Mouse (Mus musculus): ENCODE data around the gene Abcb9. TPM values are rescaled to one million over a fixed set of nuclear protein-coding genes. Genes with fewer than 3 reads are reported as not detected.

The Abcb9 gene
- polyA plus RNA-seq, 1 experiment from 2014 or later: 23.5 TPM

DNA sequence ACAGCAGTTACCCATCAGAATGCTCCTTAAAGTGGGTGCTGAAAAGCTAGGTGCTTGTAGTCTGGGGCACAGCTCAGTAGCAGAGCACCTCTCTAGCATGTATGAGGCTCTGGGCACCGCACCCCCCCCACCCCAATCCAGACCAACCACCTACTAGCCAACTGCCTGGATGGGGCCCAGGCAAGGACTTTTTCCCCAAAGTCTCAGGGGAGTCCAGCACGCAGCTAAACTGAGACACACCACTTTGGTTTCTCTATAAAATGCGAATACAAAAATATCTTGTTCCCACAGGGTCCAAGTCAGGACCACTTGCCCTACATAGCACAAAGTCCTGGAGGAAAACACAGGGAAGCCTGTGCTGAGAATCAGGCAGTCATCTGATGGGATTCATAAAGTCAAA, 81.4 kb downstream of the Abcb9 start:
- 60% methylated on average over 3 of the region's 3 CpGs for WGBS
- H3K4me2 ChIP-seq: peak overlapping the region; percentile 2; the same call in 1 of the 2 replicates
- ATAC-seq (ENCODE audit: low FRiP score, low read depth): no peak

DNA sequence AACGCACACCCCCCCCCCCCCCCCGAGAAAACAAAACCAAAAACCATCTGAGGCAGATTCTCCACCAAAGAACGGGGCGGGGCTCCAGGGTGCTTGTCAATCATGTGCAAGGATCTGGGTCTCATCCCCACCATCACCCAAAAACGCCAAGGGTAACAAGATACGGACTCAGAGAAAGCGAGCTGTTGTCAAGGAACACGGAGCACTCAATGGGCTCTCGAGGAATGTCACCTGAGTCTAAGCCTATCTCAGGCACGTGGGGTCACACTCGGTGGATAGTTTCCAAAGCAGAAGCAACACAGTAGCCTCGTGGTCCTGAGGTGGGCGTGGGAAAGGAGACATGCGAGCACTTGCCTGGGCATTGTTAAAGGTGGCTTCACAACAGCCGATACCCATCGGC, 81.9 kb downstream of the Abcb9 start:
- Histone ChIP-seq H3K4me3 (no peak overlapping the region), H3K9ac (no peak overlapping the region), H3K9me3 (no peaks in the 10 kb centered on the region), H3K36me3 (peaks cover 11% of the 10 kb centered on the region), H3K27me3 (no peaks in the 10 kb centered on the region), H3K4me1 (replicated peaks) (peaks cover 88% of the 10 kb centered on the region), H3K27ac (replicated peaks) (peak overlapping the region; percentile 73), H3K4me2 (peak overlapping the region; percentile 2; the same call in 1 of the 2 replicates)
- 72% methylated on average over 16 of the region's 16 CpGs for WGBS
- no peak for ATAC-seq (ENCODE audit: low FRiP score, low read depth)

More for the DNA sequence above, 81.4 kb downstream of the Abcb9 start:
- Histone ChIP-seq H3K9me3 (no peaks in the 10 kb centered on the region), H3K27me3 (no peaks in the 10 kb centered on the region), H3K9ac (no peak overlapping the region), H3K4me1 (replicated peaks) (peaks cover 92% of the 10 kb centered on the region), H3K36me3 (peaks cover 8% of the 10 kb centered on the region), H3K27ac (replicated peaks) (peak overlapping the region; percentile 73), H3K4me3 (no peak overlapping the region)

DNA sequence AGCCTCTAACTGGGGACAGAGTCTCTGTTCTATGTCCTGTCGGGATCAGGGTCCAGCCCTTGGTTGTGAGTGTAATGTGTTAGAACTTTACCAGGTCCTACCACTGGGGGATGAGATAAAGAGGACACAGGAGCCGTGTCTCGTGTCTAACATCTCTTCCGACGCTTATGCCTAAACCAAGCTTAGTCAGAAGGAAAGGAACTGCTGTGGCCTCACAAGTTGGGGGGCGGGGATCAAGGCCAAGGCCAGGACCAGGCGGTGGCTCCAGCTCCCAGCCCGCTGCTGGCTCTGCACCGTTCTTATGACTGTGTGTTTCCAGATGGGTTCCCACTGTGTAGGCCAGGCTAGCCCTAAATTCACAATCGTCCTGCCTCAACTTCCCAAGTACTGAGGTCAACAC, 82.7 kb downstream of the Abcb9 start:
- Histone ChIP-seq H3K4me3 (no peak overlapping the region), H3K36me3 (peaks cover 20% of the 10 kb centered on the region), H3K4me2 (no peak overlapping the region), H3K4me1 (replicated peaks) (peaks cover 79% of the 10 kb centered on the region), H3K9ac (no peak overlapping the region), H3K9me3 (no peaks in the 10 kb centered on the region), H3K27ac (replicated peaks) (peak overlapping the region; percentile 73), H3K27me3 (no peaks in the 10 kb centered on the region)
- no peak for ATAC-seq (ENCODE audit: low FRiP score, low read depth)
- 76% methylated on average over 10 of the region's 10 CpGs for WGBS

DNA sequence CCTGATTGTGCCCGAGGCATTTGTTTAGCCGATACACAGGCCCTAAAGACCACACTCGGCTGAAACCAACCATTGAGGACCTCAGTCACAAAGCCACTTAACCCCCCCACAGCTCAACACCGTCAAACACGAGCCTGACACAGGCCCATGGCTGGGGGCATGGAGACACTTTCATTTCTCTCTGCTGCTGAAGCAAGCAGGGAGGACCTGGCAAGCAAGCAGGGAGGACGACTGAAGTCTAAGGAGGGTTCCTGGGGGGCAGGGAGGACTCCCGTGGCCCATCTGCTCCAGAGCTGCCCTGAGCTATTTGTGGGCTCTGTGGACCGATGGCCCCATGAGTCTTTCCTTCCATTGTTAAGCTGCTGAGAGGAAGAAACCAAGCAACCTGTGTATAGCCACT, 83.7 kb downstream of the Abcb9 start:
- Histone ChIP-seq H3K27ac (replicated peaks) (peak overlapping the region; percentile 73), H3K36me3 (peaks cover 25% of the 10 kb centered on the region), H3K4me1 (replicated peaks) (peaks cover 75% of the 10 kb centered on the region), H3K9ac (peak overlapping the region; percentile 9; the same call in 1 of the 2 replicates), H3K4me2 (peak overlapping the region; percentile 33), H3K9me3 (no peaks in the 10 kb centered on the region), H3K4me3 (no peak overlapping the region), H3K27me3 (no peaks in the 10 kb centered on the region)
- no peak for ATAC-seq (ENCODE audit: low FRiP score, low read depth)
- WGBS: 3% methylated on average over 8 of the region's 8 CpGs

Other genes with a start within 250 kb of the Abcb9 start
- gene Hcar2, start 230.3 kb downstream of the Abcb9 start, polyA plus RNA-seq (2015; fragmentation: Nextera tagmentation; extraction: Ambion mirVana): not detected in 2 replicates
- 0.88 and 0.99 TPM in 2 replicates for gene Hcar1, start 215.8 kb downstream of the Abcb9 start, polyA plus RNA-seq (2015; fragmentation: Nextera tagmentation; extraction: Ambion mirVana)
- gene Denr, start 188.6 kb downstream of the Abcb9 start, polyA plus RNA-seq (2015; fragmentation: Nextera tagmentation; extraction: Ambion mirVana): 118 and 125 TPM in 2 replicates
- gene Gm43518, start 168.4 kb downstream of the Abcb9 start, polyA plus RNA-seq (2015; fragmentation: Nextera tagmentation; extraction: Ambion mirVana): 3.8 and 4.2 TPM in 2 replicates
- 3.7 and 4.6 TPM in 2 replicates for gene Ccdc62, start 165.1 kb downstream of the Abcb9 start, polyA plus RNA-seq (2015; fragmentation: Nextera tagmentation; extraction: Ambion mirVana)
- 33.9 and 34.2 TPM in 2 replicates for gene Hip1r, start 122.2 kb downstream of the Abcb9 start, polyA plus RNA-seq (2015; fragmentation: Nextera tagmentation; extraction: Ambion mirVana)
- 75.5 and 82.4 TPM in 2 replicates for gene Vps37b, start 63.5 kb downstream of the Abcb9 start, polyA plus RNA-seq (2015; fragmentation: Nextera tagmentation; extraction: Ambion mirVana)
- gene Ogfod2, start 16.5 kb upstream of the Abcb9 start, polyA plus RNA-seq (2015; fragmentation: Nextera tagmentation; extraction: Ambion mirVana): 36.9 and 37.5 TPM in 2 replicates
- gene Arl6ip4, start 20.3 kb upstream of the Abcb9 start, polyA plus RNA-seq (2015; fragmentation: Nextera tagmentation; extraction: Ambion mirVana): 78.4 and 81.6 TPM in 2 replicates
- 10.8 and 11.5 TPM in 2 replicates for gene Pitpnm2, start 154.0 kb upstream of the Abcb9 start, polyA plus RNA-seq (2015; fragmentation: Nextera tagmentation; extraction: Ambion mirVana)
- gene Mphosph9, start 232.2 kb upstream of the Abcb9 start, polyA plus RNA-seq (2015; fragmentation: Nextera tagmentation; extraction: Ambion mirVana): 10.8 and 11.4 TPM in 2 replicates
- 15.4 and 16.2 TPM in 2 replicates for gene 2810006K23Rik, start 232.3 kb upstream of the Abcb9 start, polyA plus RNA-seq (2015; fragmentation: Nextera tagmentation; extraction: Ambion mirVana)

Data from hindbrain, embryonic 15.5 days (tissue).